Mouse (Mus musculus): Measurements from ENCODE around the gene Hspa12a. TPM values are rescaled to one million over a fixed set of nuclear protein-coding genes. Genes with fewer than 3 reads are reported as not detected.

Hspa12a gene
- polyA plus RNA-seq, 1 experiment from 2014 or later = 57.9 TPM

GRCm38 (mm10) chr19:58856129-58856855 lies 87.2 kb downstream of the Hspa12a start:
- Histone ChIP-seq H3K9me3 (replicated peaks; ENCODE audit: control insufficient read depth, low read length, poor library complexity, severe bottlenecking) (no peaks in the 10 kb centered on the region), H3K4me3 (ENCODE audit: low read depth, low read length) (no peak overlapping the region), H3K27ac (ENCODE audit: low read length) (no peak overlapping the region), H3K36me3 (ENCODE audit: control insufficient read depth, insufficient read depth, low read length) (no peaks in the 10 kb centered on the region), H3K9ac (ENCODE audit: low read depth, low read length) (no peak overlapping the region), H3K4me1 (ENCODE audit: control insufficient read depth, insufficient read depth, low read length) (peaks cover 18% of the 10 kb centered on the region), H3K4me2 (ENCODE audit: low read length) (no peak overlapping the region), H3K27me3 (ENCODE audit: control insufficient read depth, insufficient read depth, low read depth, low read length) (no peaks in the 10 kb centered on the region)
- WGBS = 65% methylated on average over 9 of the region's 9 CpGs
- ATAC-seq = no peak

GRCm38 (mm10) chr19:58854899-58855298 lies 88.6 kb downstream of the Hspa12a start:
- H3K27me3 ChIP-seq (ENCODE audit: control insufficient read depth, insufficient read depth, low read depth, low read length) = no peaks in the 10 kb centered on the region
- H3K9ac ChIP-seq (ENCODE audit: low read depth, low read length) = no peak overlapping the region
- no peak overlapping the region for H3K27ac ChIP-seq (ENCODE audit: low read length)
- no peak for ATAC-seq
- H3K4me1 ChIP-seq (ENCODE audit: control insufficient read depth, insufficient read depth, low read length) = peaks cover 13% of the 10 kb centered on the region
- H3K4me2 ChIP-seq (ENCODE audit: low read length) = no peak overlapping the region
- WGBS = 64% methylated on average over 3 of the region's 3 CpGs
- H3K9me3 ChIP-seq (replicated peaks; ENCODE audit: control insufficient read depth, low read length, poor library complexity, severe bottlenecking) = no peaks in the 10 kb centered on the region
- no peaks in the 10 kb centered on the region for H3K36me3 ChIP-seq (ENCODE audit: control insufficient read depth, insufficient read depth, low read length)
- H3K4me3 ChIP-seq (ENCODE audit: low read depth, low read length) = no peak overlapping the region

- Histone ChIP-seq H3K27ac (ENCODE audit: low read length) (no peak overlapping the region), H3K4me3 (ENCODE audit: low read depth, low read length) (no peak overlapping the region), H3K4me1 (ENCODE audit: control insufficient read depth, insufficient read depth, low read length) (peaks cover 2% of the 10 kb centered on the region), H3K36me3 (ENCODE audit: control insufficient read depth, insufficient read depth, low read length) (0 out of 2 replicates have a peak, but pooled peaks cover 3% of the 10 kb centered on the region), H3K27me3 (ENCODE audit: control insufficient read depth, insufficient read depth, low read depth, low read length) (no peaks in the 10 kb centered on the region), H3K9ac (ENCODE audit: low read depth, low read length) (no peak overlapping the region), H3K4me2 (ENCODE audit: low read length) (no peak overlapping the region), H3K9me3 (replicated peaks; ENCODE audit: control insufficient read depth, low read length, poor library complexity, severe bottlenecking) (no peaks in the 10 kb centered on the region)
- ATAC-seq = no peak
- 85% methylated on average over 10 of the region's 10 CpGs for WGBS
These were observed 90.3 kb downstream of the Hspa12a start for GRCm38 (mm10) chr19:58853036-58853735.

GRCm38 (mm10) chr19:58850719-58851466 lies 92.6 kb downstream of the Hspa12a start:
- WGBS = 77% methylated on average over 4 of the region's 7 CpGs
- ATAC-seq = no peak
- Histone ChIP-seq H3K4me3 (ENCODE audit: low read depth, low read length) (no peak overlapping the region), H3K4me1 (ENCODE audit: control insufficient read depth, insufficient read depth, low read length) (peaks cover 2% of the 10 kb centered on the region; the same call in 1 of the 2 replicates), H3K4me2 (ENCODE audit: low read length) (no peak overlapping the region), H3K9me3 (replicated peaks; ENCODE audit: control insufficient read depth, low read length, poor library complexity, severe bottlenecking) (no peaks in the 10 kb centered on the region), H3K9ac (ENCODE audit: low read depth, low read length) (no peak overlapping the region), H3K36me3 (ENCODE audit: control insufficient read depth, insufficient read depth, low read length) (0 out of 2 replicates have a peak, but pooled peaks cover 3% of the 10 kb centered on the region), H3K27me3 (ENCODE audit: control insufficient read depth, insufficient read depth, low read depth, low read length) (no peaks in the 10 kb centered on the region), H3K27ac (ENCODE audit: low read length) (no peak overlapping the region)

- Histone ChIP-seq H3K27me3 (ENCODE audit: control insufficient read depth, insufficient read depth, low read depth, low read length) (no peaks in the 10 kb centered on the region), H3K27ac (ENCODE audit: low read length) (no peak overlapping the region), H3K9ac (ENCODE audit: low read depth, low read length) (no peak overlapping the region), H3K36me3 (ENCODE audit: control insufficient read depth, insufficient read depth, low read length) (0 out of 2 replicates have a peak, but pooled peaks cover 3% of the 10 kb centered on the region), H3K4me2 (ENCODE audit: low read length) (no peak overlapping the region), H3K4me3 (ENCODE audit: low read depth, low read length) (no peak overlapping the region), H3K9me3 (replicated peaks; ENCODE audit: control insufficient read depth, low read length, poor library complexity, severe bottlenecking) (no peaks in the 10 kb centered on the region), H3K4me1 (ENCODE audit: control insufficient read depth, insufficient read depth, low read length) (no peaks in the 10 kb centered on the region)
- 80% methylated on average over 13 of the region's 13 CpGs for WGBS
- ATAC-seq = no peak
These were observed 93.9 kb downstream of the Hspa12a start for GRCm38 (mm10) chr19:58849333-58850131.

- H3K4me1 ChIP-seq (ENCODE audit: control insufficient read depth, insufficient read depth, low read length) = peaks cover 14% of the 10 kb centered on the region
These were observed 99.8 kb downstream of the Hspa12a start for GRCm38 (mm10) chr19:58843606-58844005.

GRCm38 (mm10) chr19:58840721-58841271 lies 102.7 kb downstream of the Hspa12a start:
- no peak overlapping the region for H3K9ac ChIP-seq (ENCODE audit: low read depth, low read length)
- H3K36me3 ChIP-seq (ENCODE audit: control insufficient read depth, insufficient read depth, low read length) = no peaks in the 10 kb centered on the region
- 63% methylated on average over 5 of the region's 5 CpGs for WGBS
- H3K4me2 ChIP-seq (ENCODE audit: low read length) = no peak overlapping the region
- H3K27ac ChIP-seq (ENCODE audit: low read length) = peak overlapping the region; percentile 45
- no peaks in the 10 kb centered on the region for H3K9me3 ChIP-seq (replicated peaks; ENCODE audit: control insufficient read depth, low read length, poor library complexity, severe bottlenecking)
- no peaks in the 10 kb centered on the region for H3K27me3 ChIP-seq (ENCODE audit: control insufficient read depth, insufficient read depth, low read depth, low read length)
- H3K4me1 ChIP-seq (ENCODE audit: control insufficient read depth, insufficient read depth, low read length) = peaks cover 14% of the 10 kb centered on the region
- ATAC-seq = 0 out of 2 replicates have a peak, but pooled peaks have one; percentile 18
- no peak overlapping the region for H3K4me3 ChIP-seq (ENCODE audit: low read depth, low read length)

More at GRCm38 (mm10) chr19:58843606-58844005, 99.8 kb downstream of the Hspa12a start:
- Histone ChIP-seq H3K9me3 (replicated peaks; ENCODE audit: control insufficient read depth, low read length, poor library complexity, severe bottlenecking) (no peaks in the 10 kb centered on the region), H3K27ac (ENCODE audit: low read length) (no peak overlapping the region), H3K27me3 (ENCODE audit: control insufficient read depth, insufficient read depth, low read depth, low read length) (no peaks in the 10 kb centered on the region), H3K4me3 (ENCODE audit: low read depth, low read length) (no peak overlapping the region), H3K4me2 (ENCODE audit: low read length) (no peak overlapping the region), H3K36me3 (ENCODE audit: control insufficient read depth, insufficient read depth, low read length) (0 out of 2 replicates have a peak, but pooled peaks cover 3% of the 10 kb centered on the region), H3K9ac (ENCODE audit: low read depth, low read length) (no peak overlapping the region)
- ATAC-seq = no peak
- WGBS = 75% methylated on average over 3 of the region's 3 CpGs

GRCm38 (mm10) chr19:58839806-58840205 lies 103.6 kb downstream of the Hspa12a start:
- Histone ChIP-seq H3K9ac (ENCODE audit: low read depth, low read length) (no peak overlapping the region), H3K27me3 (ENCODE audit: control insufficient read depth, insufficient read depth, low read depth, low read length) (no peaks in the 10 kb centered on the region), H3K36me3 (ENCODE audit: control insufficient read depth, insufficient read depth, low read length) (no peaks in the 10 kb centered on the region), H3K9me3 (replicated peaks; ENCODE audit: control insufficient read depth, low read length, poor library complexity, severe bottlenecking) (no peaks in the 10 kb centered on the region), H3K4me2 (ENCODE audit: low read length) (no peak overlapping the region), H3K4me3 (ENCODE audit: low read depth, low read length) (no peak overlapping the region), H3K27ac (ENCODE audit: low read length) (peak overlapping the region; percentile 45; the same call in 1 of the 2 replicates), H3K4me1 (ENCODE audit: control insufficient read depth, insufficient read depth, low read length) (peaks cover 14% of the 10 kb centered on the region)
- 85% methylated on average over 4 of the region's 4 CpGs for WGBS
- no peak for ATAC-seq
